Mouse (Mus musculus) liver, postnatal 0 days (tissue): Measurements from ENCODE around the gene Hoxa11.

ENCODE experiments used
- CTCF ChIP-seq: sonication (generic); IDR thresholded peaks from 2 replicates; pipeline ENCODE4 v1.5.1; 2016; ENCODE audit warnings: antibody characterized with exemption, low read depth
- EP300 ChIP-seq: IDR thresholded peaks from 2 replicates; pipeline ENCODE4 v1.6.1; 2016; ENCODE audit warnings: antibody characterized with exemption, low read depth, mild to moderate bottlenecking

DNA sequence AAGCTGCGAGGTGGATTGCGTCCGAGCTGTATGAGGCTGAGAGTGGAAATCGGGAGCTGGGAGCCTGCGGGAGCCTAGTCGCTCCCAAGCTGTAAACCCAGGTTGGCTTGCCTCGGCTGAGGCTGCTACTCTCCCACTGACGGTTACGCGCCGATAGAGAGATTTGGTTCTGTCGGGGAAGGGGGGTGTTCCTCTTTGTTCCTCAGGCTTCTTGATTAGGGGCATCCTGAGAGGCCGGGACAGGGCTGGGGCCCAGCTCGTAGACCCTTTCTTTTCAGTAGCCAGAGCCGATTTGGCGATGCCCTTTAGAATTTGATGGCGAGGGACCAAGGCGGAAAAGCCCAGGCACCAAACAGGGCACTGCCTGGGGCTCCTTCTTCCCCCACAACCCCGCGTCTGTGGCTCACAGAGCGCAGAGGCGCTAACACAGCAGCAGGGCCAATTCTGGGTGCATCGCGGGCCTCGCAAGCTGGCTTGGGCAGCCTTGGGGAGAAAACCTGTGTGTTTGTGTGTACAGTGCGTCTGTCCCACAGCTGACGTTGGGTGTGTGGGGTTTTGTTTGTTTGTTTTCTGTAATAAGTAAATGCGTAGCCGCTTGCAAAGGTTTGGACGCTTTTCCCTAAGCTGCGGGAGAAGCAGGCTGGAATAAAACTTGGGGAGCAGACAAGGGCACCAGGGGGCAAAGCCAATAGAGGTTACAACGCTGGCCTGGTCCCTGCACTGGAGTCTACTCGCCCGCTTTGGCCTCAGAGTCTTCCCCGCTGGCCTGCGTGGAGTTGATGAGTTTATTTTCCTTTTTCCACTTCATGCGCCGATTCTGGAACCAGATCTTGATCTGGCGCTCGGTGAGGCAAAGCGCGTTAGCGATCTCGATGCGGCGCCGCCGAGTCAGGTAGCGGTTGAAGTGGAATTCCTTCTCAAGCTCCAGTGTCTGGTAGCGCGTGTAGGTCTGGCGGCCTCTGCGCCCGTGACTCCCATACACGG is 39.7 kb downstream of the Hoxa11 start:
- TF ChIP-seq CTCF = no peak
- no peak for TF ChIP-seq EP300
